ENCODE assay signal across 23 mouse cellular contexts in genomic region chr16:37442936-37443335, GRCm38 (mm10). TPM values are rescaled to one million over a fixed set of nuclear protein-coding genes. Genes with fewer than 3 reads are reported as not detected.
DNase-seq lines count a peak whose midpoint lies in the region; ATAC-seq and TF ChIP-seq lines count a peak whose summit lies in the region.
"Had no signal": no experiment of that assay in that cellular context is flagged by ENCODE, and none has a peak within 500 bp of the region (broad histone marks: within the 10 kb centered on the region; RNA-seq: fewer than 3 reads in every experiment).

No protein-coding gene starts in this region.

- DNase-seq in hindbrain, embryonic 10.5 days (ENCODE audit: low spot score) = no peak
- peak; percentile 61 for DNase-seq in midbrain, postnatal 0 days (ENCODE audit: low spot score)
- no peak for DNase-seq in midbrain, embryonic 11.5 days (ENCODE audit: low spot score, missing footprints)
- peak; percentile 100 for DNase-seq in cerebellum, adult 9-10 months
- peak; percentile 51 for DNase-seq in forebrain, postnatal 0 days
- DNase-seq in embryo, embryonic 11 days = no peak
- no peak for DNase-seq in thymus, postnatal 10 days (ENCODE audit: low spot score in 2 of 2)
- DNase-seq: B cell, adult 2 months; gastrocnemius, adult 2 months; kidney, postnatal 14 days; thymus, postnatal 25 days had no signal

- ATAC-seq in hindbrain, embryonic 15.5 days (ENCODE audit: low FRiP score, low read depth) = 0 out of 2 replicates have a peak, but pooled peaks have one; percentile 45
- ATAC-seq in midbrain, postnatal 0 days (ENCODE audit: low FRiP score) = no peak
- no peak for ATAC-seq in midbrain, embryonic 11.5 days (ENCODE audit: low FRiP score)
- peak; percentile 69 for ATAC-seq in forebrain, postnatal 0 days
- ATAC-seq: intestine, postnatal 0 days; lung, postnatal 0 days; midbrain, embryonic 15.5 days had no signal

- TF ChIP-seq CTCF in midbrain, postnatal 0 days (IDR thresholded peaks at IDR 0.05) = no peak
- TF ChIP-seq CTCF in forebrain, postnatal 0 days (IDR thresholded peaks at IDR 0.05; ENCODE audit: low read depth) = no peak

- 59% methylated on average over 6 of the region's 6 CpGs for WGBS in hindbrain, embryonic 15.5 days
- whole genome bisulfite sequencing in hindbrain, embryonic 10.5 days = 59% methylated on average over 6 of the region's 6 CpGs
- WGBS in midbrain, postnatal 0 days = 56% methylated on average over 6 of the region's 6 CpGs
- 64% methylated on average over 6 of the region's 6 CpGs for WGBS in midbrain, embryonic 11.5 days
- WGBS in forebrain, postnatal 0 days = 38% methylated on average over 6 of the region's 6 CpGs

- no peak overlapping the region for H3K4me2 ChIP-seq in hindbrain, embryonic 15.5 days
- no peak overlapping the region for H3K4me2 ChIP-seq in midbrain, postnatal 0 days (ENCODE audit: low read depth, low read length, poor library complexity, severe bottlenecking)
- H3K4me2 ChIP-seq in midbrain, embryonic 11.5 days = no peak overlapping the region
- no peak overlapping the region for H3K4me2 ChIP-seq in forebrain, postnatal 0 days (ENCODE audit: low read depth)
- H3K4me2 ChIP-seq: embryonic facial prominence, embryonic 15.5 days; heart, embryonic 13.5 days; hindbrain, embryonic 12.5 days; limb, embryonic 13.5 days; midbrain, embryonic 15.5 days had no signal

- no peaks in the 10 kb centered on the region for H3K36me3 ChIP-seq in hindbrain, embryonic 15.5 days
- H3K36me3 ChIP-seq in hindbrain, embryonic 10.5 days = no peaks in the 10 kb centered on the region
- no peaks in the 10 kb centered on the region for H3K36me3 ChIP-seq in midbrain, postnatal 0 days (ENCODE audit: insufficient read depth, low read length)
- no peaks in the 10 kb centered on the region for H3K36me3 ChIP-seq in midbrain, embryonic 11.5 days (ENCODE audit: control insufficient read depth, insufficient read depth, low read length)
- no peaks in the 10 kb centered on the region for H3K36me3 ChIP-seq in forebrain, postnatal 0 days (ENCODE audit: insufficient read depth)
- H3K36me3 ChIP-seq: embryonic facial prominence, embryonic 15.5 days; heart, embryonic 13.5 days; hindbrain, embryonic 12.5 days; limb, embryonic 13.5 days; midbrain, embryonic 15.5 days had no signal

- no peak overlapping the region for H3K4me3 ChIP-seq in hindbrain, embryonic 15.5 days
- H3K4me3 ChIP-seq in hindbrain, embryonic 10.5 days = no peak overlapping the region
- no peak overlapping the region for H3K4me3 ChIP-seq in midbrain, postnatal 0 days (ENCODE audit: low read depth, low read length)
- no peak overlapping the region for H3K4me3 ChIP-seq in midbrain, embryonic 11.5 days (ENCODE audit: low read depth, low read length)
- H3K4me3 ChIP-seq in forebrain, postnatal 0 days (ENCODE audit: low read depth, low read length) = no peak overlapping the region
- H3K4me3 ChIP-seq: embryonic facial prominence, embryonic 15.5 days; gastrocnemius, adult 2 months; heart, embryonic 13.5 days; hindbrain, embryonic 12.5 days; limb, embryonic 13.5 days; midbrain, embryonic 15.5 days had no signal

- H3K9ac ChIP-seq in hindbrain, embryonic 15.5 days = no peak overlapping the region
- no peak overlapping the region for H3K9ac ChIP-seq in midbrain, postnatal 0 days (replicated peaks; ENCODE audit: low read length, poor library complexity, severe bottlenecking)
- no peak overlapping the region for H3K9ac ChIP-seq in midbrain, embryonic 11.5 days (ENCODE audit: low read length)
- H3K9ac ChIP-seq in forebrain, postnatal 0 days = no peak overlapping the region
- H3K9ac ChIP-seq: embryonic facial prominence, embryonic 15.5 days; heart, embryonic 13.5 days; hindbrain, embryonic 12.5 days; limb, embryonic 13.5 days; liver, embryonic 14.5 days; midbrain, embryonic 15.5 days had no signal

- H3K27me3 ChIP-seq in hindbrain, embryonic 15.5 days = no peaks in the 10 kb centered on the region
- no peaks in the 10 kb centered on the region for H3K27me3 ChIP-seq in hindbrain, embryonic 10.5 days (ENCODE audit: insufficient read depth, poor library complexity, severe bottlenecking)
- no peaks in the 10 kb centered on the region for H3K27me3 ChIP-seq in midbrain, postnatal 0 days (ENCODE audit: insufficient read depth, low read length)
- H3K27me3 ChIP-seq in midbrain, embryonic 11.5 days (ENCODE audit: control insufficient read depth, insufficient read depth, low read length) = no peaks in the 10 kb centered on the region
- H3K27me3 ChIP-seq in forebrain, postnatal 0 days (ENCODE audit: insufficient read depth, low read length) = no peaks in the 10 kb centered on the region
- H3K27me3 ChIP-seq: embryonic facial prominence, embryonic 15.5 days; heart, embryonic 13.5 days; hindbrain, embryonic 12.5 days; limb, embryonic 13.5 days; midbrain, embryonic 15.5 days had no signal

- H3K4me1 ChIP-seq in hindbrain, embryonic 15.5 days (replicated peaks) = 0 out of 2 replicates have a peak, but pooled peaks cover 3% of the 10 kb centered on the region
- H3K4me1 ChIP-seq in hindbrain, embryonic 10.5 days (replicated peaks) = no peaks in the 10 kb centered on the region
- H3K4me1 ChIP-seq in midbrain, postnatal 0 days (ENCODE audit: insufficient read depth, low read length) = no peaks in the 10 kb centered on the region
- H3K4me1 ChIP-seq in midbrain, embryonic 11.5 days (ENCODE audit: control insufficient read depth, insufficient read depth, low read length) = no peaks in the 10 kb centered on the region
- no peaks in the 10 kb centered on the region for H3K4me1 ChIP-seq in forebrain, postnatal 0 days (ENCODE audit: insufficient read depth)
- H3K4me1 ChIP-seq: embryonic facial prominence, embryonic 15.5 days; heart, embryonic 13.5 days; hindbrain, embryonic 12.5 days; midbrain, embryonic 15.5 days had no signal

- H3K9me3 ChIP-seq in hindbrain, embryonic 15.5 days = no peaks in the 10 kb centered on the region
- H3K9me3 ChIP-seq in hindbrain, embryonic 10.5 days = no peaks in the 10 kb centered on the region
- no peaks in the 10 kb centered on the region for H3K9me3 ChIP-seq in midbrain, postnatal 0 days (ENCODE audit: low read length)
- no peaks in the 10 kb centered on the region for H3K9me3 ChIP-seq in midbrain, embryonic 11.5 days (ENCODE audit: control insufficient read depth, low read length)
- H3K9me3 ChIP-seq in forebrain, postnatal 0 days (ENCODE audit: low read length) = no peaks in the 10 kb centered on the region
- H3K9me3 ChIP-seq: embryonic facial prominence, embryonic 15.5 days; heart, embryonic 13.5 days; hindbrain, embryonic 12.5 days; limb, embryonic 13.5 days; midbrain, embryonic 15.5 days had no signal

- 0 out of 2 replicates have a peak overlapping the region, but pooled peaks have one; percentile 51 for H3K27ac ChIP-seq in hindbrain, embryonic 15.5 days (replicated peaks)
- no peak overlapping the region for H3K27ac ChIP-seq in hindbrain, embryonic 10.5 days
- H3K27ac ChIP-seq in midbrain, postnatal 0 days (ENCODE audit: low read depth, low read length) = no peak overlapping the region
- H3K27ac ChIP-seq in midbrain, embryonic 11.5 days (ENCODE audit: low read depth, low read length) = no peak overlapping the region
- no peak overlapping the region for H3K27ac ChIP-seq in forebrain, postnatal 0 days (ENCODE audit: low read depth, low read length)
- H3K27ac ChIP-seq: embryonic facial prominence, embryonic 15.5 days; gastrocnemius, adult 2 months; heart, embryonic 13.5 days; hindbrain, embryonic 12.5 days; limb, embryonic 13.5 days; liver, embryonic 14.5 days; midbrain, embryonic 15.5 days; stomach, postnatal 0 days had no signal

RNA-seq across cellular contexts. Expression of gene Stxbp5l, which starts 58.2 kb away (rescaled TPM):
- polyA plus RNA-seq in hindbrain, embryonic 15.5 days (2015; fragmentation: Nextera tagmentation; extraction: Ambion mirVana) = 15.9 and 16.8 TPM in 2 replicates
- polyA plus RNA-seq in hindbrain, embryonic 10.5 days (2016; fragmentation: Nextera tagmentation; extraction: Ambion mirVana) = 1.9 and 4.0 TPM in 2 replicates
- total RNA-seq in midbrain, postnatal 0 days (2014; rRNA removed) = 18.7 and 23.9 TPM in 2 replicates
- polyA plus RNA-seq in midbrain, postnatal 0 days (2015; fragmentation: Nextera tagmentation; extraction: Ambion mirVana) = 10.8 and 13.5 TPM in 2 replicates
- 2.7 and 4.3 TPM in 2 replicates for polyA plus RNA-seq in midbrain, embryonic 11.5 days (2014; fragmentation: Nextera tagmentation; extraction: Ambion mirVana)
- total RNA-seq in forebrain, postnatal 0 days (2014; rRNA removed) = 14.6 and 17.0 TPM in 2 replicates
- polyA plus RNA-seq in forebrain, postnatal 0 days (2015; fragmentation: Nextera tagmentation; extraction: Ambion mirVana) = 4.0 and 10.0 TPM in 2 replicates
- total RNA-seq: granulocyte monocyte progenitor cell, adult 5-6 weeks; megakaryocyte, adult 5-6 weeks had no signal
- polyA plus RNA-seq: liver, embryonic 14.5 days had no signal

Comparison
In these comparisons a context has a peak if more than half of its experiments do, and no peak if none do; other contexts are left out.
1. DNase-seq: peak in midbrain, postnatal 0 days (single experiment), cerebellum, adult 9-10 months (single experiment) and forebrain, postnatal 0 days (single experiment); none in hindbrain, embryonic 10.5 days (single experiment), midbrain, embryonic 11.5 days (single experiment), embryo, embryonic 11 days (single experiment) and thymus, postnatal 10 days (0 of 2).
2. ATAC-seq: peak in hindbrain, embryonic 15.5 days (single experiment) and forebrain, postnatal 0 days (single experiment); none in midbrain, postnatal 0 days (single experiment) and midbrain, embryonic 11.5 days (single experiment).